Mouse (Mus musculus) brain, adult 2 months (tissue): ENCODE data around the gene Rhbdl3.

Experiments
- DNase-seq: peaks from one replicate; pipeline ENCODE4 v3.0.0; 2011; ENCODE audit warnings: low read depth, low spot score

The Rhbdl3 gene

DNA sequence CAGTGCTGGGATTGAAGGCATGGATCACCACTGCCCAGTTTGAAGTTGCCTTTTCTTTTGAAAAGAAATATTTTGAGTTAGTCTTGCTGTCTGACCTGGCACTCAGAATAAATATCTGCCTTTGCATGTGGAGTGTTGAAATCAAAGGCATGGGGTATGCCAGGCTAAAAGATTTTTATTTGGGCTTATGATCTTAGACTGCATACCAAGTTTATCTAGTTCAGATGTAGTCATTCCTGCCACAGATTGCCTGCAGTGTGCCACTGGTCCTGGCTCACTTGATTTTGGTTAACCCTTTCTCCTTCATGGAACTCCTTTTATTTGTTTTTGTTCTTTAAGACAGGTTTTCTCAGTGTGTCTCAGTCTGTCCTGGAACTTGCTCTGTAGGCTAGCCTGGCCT lies 83.7 kb downstream of the Rhbdl3 start:
- no peak for DNase-seq

- no peak for DNase-seq
Observed at GRCm38 (mm10) chr11:80385055-80385454, 84.3 kb downstream of the Rhbdl3 start.

DNA sequence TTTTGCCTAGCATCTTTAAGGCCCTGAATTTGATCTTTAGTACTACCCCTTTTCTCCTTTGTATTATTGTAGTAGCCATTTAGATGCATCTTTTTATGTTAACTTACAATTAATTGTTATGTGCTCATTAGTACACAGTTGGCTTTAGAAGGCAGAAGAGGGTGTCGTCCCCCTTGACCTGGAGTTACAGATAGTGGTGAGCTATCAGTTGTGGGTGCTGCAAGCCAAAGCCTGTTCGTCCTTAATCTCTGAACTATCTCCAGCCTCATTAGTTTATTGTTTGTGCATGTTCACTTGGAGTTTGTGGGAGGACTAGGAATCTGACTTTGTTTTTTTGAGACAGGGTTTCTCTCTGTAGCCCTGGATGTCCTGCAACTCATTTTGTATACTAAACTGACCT lies 86.1 kb downstream of the Rhbdl3 start:
- DNase-seq = no peak

- DNase-seq = no peak
Observed at GRCm38 (mm10) chr11:80389885-80390284, 89.2 kb downstream of the Rhbdl3 start.

GRCm38 (mm10) chr11:80391407-80392120 lies 90.9 kb downstream of the Rhbdl3 start:
- DNase-seq = no peak

GRCm38 (mm10) chr11:80395930-80396329 lies 95.2 kb downstream of the Rhbdl3 start:
- no peak for DNase-seq

DNA sequence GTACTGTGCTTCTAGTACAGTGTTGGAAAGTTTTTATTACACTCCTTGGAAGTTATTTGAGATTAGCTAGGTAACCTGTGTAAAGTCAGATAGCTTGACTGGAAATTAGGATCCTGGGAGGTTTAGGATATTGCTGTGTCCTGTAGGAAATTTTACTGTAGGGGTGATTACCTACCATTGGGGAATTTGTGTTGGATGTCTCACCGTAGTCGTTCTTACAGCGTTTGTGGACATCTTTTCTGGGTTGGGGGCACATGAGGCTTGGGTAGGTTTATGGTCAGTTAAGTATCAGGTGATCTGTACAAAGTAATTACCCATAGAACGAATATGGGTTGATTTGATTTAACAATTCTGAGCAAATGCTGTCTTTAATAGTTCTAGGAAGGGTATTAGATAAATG lies 95.9 kb downstream of the Rhbdl3 start:
- DNase-seq = no peak
